Mouse (Mus musculus) hindbrain, embryonic 15.5 days (tissue): Measurements from ENCODE around the gene Whrn. TPM values are rescaled to one million over a fixed set of nuclear protein-coding genes. Genes with fewer than 3 reads are reported as not detected.
A peak's percentile ranks its signal among the peaks of the same experiment; 100 is the strongest.

ENCODE experiments used
- ATAC-seq: fragments of 200-750 bp; cut with Nextera tagmentation; 2 replicates; pipeline ENCODE4 v1.8.0; 2017; ENCODE audit warnings: low read depth, moderate number of reproducible peaks, moderate TSS enrichment; ENCODE audit not compliant: low FRiP score
- H3K27ac ChIP-seq: fragments of 300-500 bp; sonication (generic); replicated peaks from 2 replicates; pipeline ENCODE4 v1.5.1; 2015; ENCODE audit warnings: mild to moderate bottlenecking, inconsistent platforms
- H3K27me3 ChIP-seq: fragments of 300-500 bp; sonication (generic); 2 replicates; pipeline ENCODE4 v1.6.1; 2015; ENCODE audit warnings: control low read depth, inconsistent platforms
- H3K36me3 ChIP-seq: fragments of 300-500 bp; sonication (generic); 2 replicates; pipeline ENCODE4 v1.6.1; 2015; ENCODE audit warnings: control low read depth, inconsistent platforms
- H3K4me1 ChIP-seq: fragments of 300-500 bp; sonication (generic); replicated peaks from 2 replicates; pipeline ENCODE4 v1.6.1; 2015; ENCODE audit warnings: control low read depth, inconsistent platforms
- H3K4me2 ChIP-seq: fragments of 300-500 bp; sonication (generic); 2 replicates; pipeline ENCODE4 v1.6.1; 2015; ENCODE audit warnings: moderate library complexity, mild to moderate bottlenecking, inconsistent platforms
- H3K4me3 ChIP-seq: fragments of 300-500 bp; sonication (generic); 2 replicates; pipeline ENCODE4 v1.5.1; 2015; ENCODE audit warnings: mild to moderate bottlenecking, inconsistent platforms
- H3K9ac ChIP-seq: fragments of 300-500 bp; sonication (generic); 2 replicates; pipeline ENCODE4 v1.6.1; 2015; ENCODE audit warnings: inconsistent platforms
- H3K9me3 ChIP-seq: fragments of 300-500 bp; sonication (generic); 2 replicates; pipeline ENCODE4 v1.6.1; 2016; ENCODE audit warnings: control low read depth, inconsistent platforms
- WGBS: fragments of 180-500 bp; shearing (Covaris S2); methylation state at CpG from one replicate; pipeline ENCODE4 v1.1.7; 2015; 5-methylcytosine and 5-hydroxymethylcytosine counted together
- polyA plus RNA-seq: library from polyadenylated mRNA; unstranded; fragments of >200 nt; fragmentation: Nextera tagmentation; extraction: Ambion mirVana; gene quantifications from 2 replicates; pipeline ENCODE4 v1.2.1, GENCODE M21; 2015

Gene Whrn
- polyA plus RNA-seq, 1 experiment from 2014 or later: 7.1 TPM

GRCm38 (mm10) chr4:63491521-63491920, 4.3 kb downstream of the Whrn start:
- H3K27ac ChIP-seq: no peak overlapping the region
- peaks cover 6% of the 10 kb centered on the region; the same call in 1 of the 2 replicates for H3K27me3 ChIP-seq
- H3K4me2 ChIP-seq: peak overlapping the region; percentile 14; the same call in 1 of the 2 replicates
- H3K9me3 ChIP-seq: no peaks in the 10 kb centered on the region
- H3K9ac ChIP-seq: no peak overlapping the region
- H3K36me3 ChIP-seq: no peaks in the 10 kb centered on the region
- no peak for ATAC-seq
- peaks cover 50% of the 10 kb centered on the region for H3K4me1 ChIP-seq
- 78% methylated on average over 6 of the region's 6 CpGs for WGBS
- H3K4me3 ChIP-seq: no peak overlapping the region

- no peak for ATAC-seq
- H3K4me3 ChIP-seq: no peak overlapping the region
- H3K27ac ChIP-seq: no peak overlapping the region
- H3K9me3 ChIP-seq: no peaks in the 10 kb centered on the region
- H3K27me3 ChIP-seq: peaks cover 6% of the 10 kb centered on the region; the same call in 1 of the 2 replicates
- 45% methylated on average over 3 of the region's 3 CpGs for WGBS
- no peak overlapping the region for H3K9ac ChIP-seq
- H3K36me3 ChIP-seq: no peaks in the 10 kb centered on the region
- H3K4me2 ChIP-seq: no peak overlapping the region
- peaks cover 39% of the 10 kb centered on the region for H3K4me1 ChIP-seq
These were observed 5.6 kb downstream of the Whrn start for GRCm38 (mm10) chr4:63490146-63490545.

GRCm38 (mm10) chr4:63489676-63490075, 6.1 kb downstream of the Whrn start:
- Histone ChIP-seq H3K27ac (no peak overlapping the region), H3K4me1 (peaks cover 35% of the 10 kb centered on the region), H3K9me3 (no peaks in the 10 kb centered on the region), H3K36me3 (no peaks in the 10 kb centered on the region), H3K27me3 (peaks cover 6% of the 10 kb centered on the region; the same call in 1 of the 2 replicates), H3K9ac (no peak overlapping the region), H3K4me3 (no peak overlapping the region), H3K4me2 (no peak overlapping the region)
- no peak for ATAC-seq
- 69% methylated on average over 10 of the region's 10 CpGs for WGBS

GRCm38 (mm10) chr4:63487916-63488315, 7.9 kb downstream of the Whrn start:
- Histone ChIP-seq H3K4me1 (peaks cover 19% of the 10 kb centered on the region), H3K4me2 (no peak overlapping the region), H3K9me3 (no peaks in the 10 kb centered on the region), H3K27ac (no peak overlapping the region), H3K4me3 (no peak overlapping the region), H3K9ac (no peak overlapping the region), H3K27me3 (no peaks in the 10 kb centered on the region), H3K36me3 (no peaks in the 10 kb centered on the region)
- 97% methylated on average over 2 of the region's 2 CpGs for WGBS
- no peak for ATAC-seq

GRCm38 (mm10) chr4:63487256-63487655, 8.5 kb downstream of the Whrn start:
- peaks cover 12% of the 10 kb centered on the region; the same call in 1 of the 2 replicates for H3K4me1 ChIP-seq
- H3K4me3 ChIP-seq: no peak overlapping the region
- H3K27me3 ChIP-seq: no peaks in the 10 kb centered on the region
- no peak overlapping the region for H3K9ac ChIP-seq
- ATAC-seq: no peak
- H3K27ac ChIP-seq: no peak overlapping the region
- H3K36me3 ChIP-seq: no peaks in the 10 kb centered on the region
- no peaks in the 10 kb centered on the region for H3K9me3 ChIP-seq
- no peak overlapping the region for H3K4me2 ChIP-seq
- WGBS: 78% methylated on average over 6 of the region's 6 CpGs

GRCm38 (mm10) chr4:63486523-63486922, 9.3 kb downstream of the Whrn start:
- ATAC-seq: no peak
- WGBS: 46% methylated on average over 4 of the region's 4 CpGs
- no peak overlapping the region for H3K9ac ChIP-seq
- 0 out of 2 replicates have a peak, but pooled peaks cover 11% of the 10 kb centered on the region for H3K4me1 ChIP-seq
- H3K36me3 ChIP-seq: no peaks in the 10 kb centered on the region
- no peak overlapping the region for H3K27ac ChIP-seq
- H3K4me2 ChIP-seq: no peak overlapping the region
- H3K4me3 ChIP-seq: no peak overlapping the region
- H3K27me3 ChIP-seq: no peaks in the 10 kb centered on the region
- no peaks in the 10 kb centered on the region for H3K9me3 ChIP-seq

- Histone ChIP-seq H3K4me3 (no peak overlapping the region), H3K27ac (no peak overlapping the region), H3K9me3 (no peaks in the 10 kb centered on the region), H3K36me3 (no peaks in the 10 kb centered on the region), H3K4me2 (no peak overlapping the region), H3K4me1 (peaks cover 17% of the 10 kb centered on the region; the same call in 1 of the 2 replicates), H3K27me3 (no peaks in the 10 kb centered on the region), H3K9ac (no peak overlapping the region)
- WGBS: 42% methylated on average over 7 of the region's 7 CpGs
- ATAC-seq: no peak
These were observed 12.1 kb downstream of the Whrn start for GRCm38 (mm10) chr4:63483741-63484140.

GRCm38 (mm10) chr4:63480845-63481167, 15.0 kb downstream of the Whrn start:
- WGBS: 45% methylated on average over 11 of the region's 11 CpGs
- H3K36me3 ChIP-seq: no peaks in the 10 kb centered on the region
- H3K9ac ChIP-seq: no peak overlapping the region
- peaks cover 10% of the 10 kb centered on the region; the same call in 1 of the 2 replicates for H3K4me1 ChIP-seq
- no peak overlapping the region for H3K27ac ChIP-seq
- H3K9me3 ChIP-seq: no peaks in the 10 kb centered on the region
- H3K27me3 ChIP-seq: no peaks in the 10 kb centered on the region
- no peak overlapping the region for H3K4me3 ChIP-seq
- H3K4me2 ChIP-seq: no peak overlapping the region
- no peak for ATAC-seq

GRCm38 (mm10) chr4:63480098-63480844, 15.5 kb downstream of the Whrn start:
- no peak for ATAC-seq
- no peak overlapping the region for H3K27ac ChIP-seq
- no peak overlapping the region for H3K9ac ChIP-seq

GRCm38 (mm10) chr4:63478036-63478435, 17.8 kb downstream of the Whrn start:
- Histone ChIP-seq H3K9me3 (no peaks in the 10 kb centered on the region), H3K4me3 (no peak overlapping the region), H3K4me2 (no peak overlapping the region), H3K36me3 (no peaks in the 10 kb centered on the region), H3K27me3 (no peaks in the 10 kb centered on the region), H3K4me1 (peaks cover 10% of the 10 kb centered on the region; the same call in 1 of the 2 replicates), H3K27ac (no peak overlapping the region), H3K9ac (no peak overlapping the region)
- 82% methylated on average over 7 of the region's 7 CpGs for WGBS
- no peak for ATAC-seq

More at GRCm38 (mm10) chr4:63480098-63480844, 15.5 kb downstream of the Whrn start:
- Histone ChIP-seq H3K9me3 (no peaks in the 10 kb centered on the region), H3K4me1 (peaks cover 10% of the 10 kb centered on the region; the same call in 1 of the 2 replicates), H3K36me3 (no peaks in the 10 kb centered on the region), H3K4me3 (no peak overlapping the region), H3K27me3 (no peaks in the 10 kb centered on the region), H3K4me2 (no peak overlapping the region)
- 42% methylated on average over 11 of the region's 11 CpGs for WGBS

- Histone ChIP-seq H3K4me1 (peaks cover 10% of the 10 kb centered on the region; the same call in 1 of the 2 replicates), H3K27ac (no peak overlapping the region), H3K9me3 (no peaks in the 10 kb centered on the region), H3K27me3 (no peaks in the 10 kb centered on the region), H3K36me3 (no peaks in the 10 kb centered on the region), H3K4me2 (no peak overlapping the region), H3K9ac (no peak overlapping the region), H3K4me3 (no peak overlapping the region)
- 97% methylated on average over 6 of the region's 6 CpGs for WGBS
- ATAC-seq: no peak
These were observed 18.9 kb downstream of the Whrn start for GRCm38 (mm10) chr4:63476891-63477290.

- no peak overlapping the region for H3K4me2 ChIP-seq
- no peak overlapping the region for H3K9ac ChIP-seq
- no peaks in the 10 kb centered on the region for H3K9me3 ChIP-seq
- ATAC-seq: no peak
- H3K4me1 ChIP-seq: peaks cover under 1% of the 10 kb centered on the region; the same call in 1 of the 2 replicates
- no peak overlapping the region for H3K27ac ChIP-seq
- H3K4me3 ChIP-seq: no peak overlapping the region
- H3K36me3 ChIP-seq: no peaks in the 10 kb centered on the region
- 56% methylated on average over 3 of the region's 3 CpGs for WGBS
- H3K27me3 ChIP-seq: no peaks in the 10 kb centered on the region
These were observed 20.6 kb downstream of the Whrn start for GRCm38 (mm10) chr4:63475208-63475607.
